Mouse (Mus musculus) liver, adult (tissue): ENCODE measurements at regions not wholly inside any gene's neighbourhood (a gene's known extent, or its start where the extent isn't known, plus 50 kb on each side); places are given as distances from the start of the nearest gene placed in this dataset.

Source experiments
- GATA4 ChIP-seq: IDR thresholded peaks from 2 replicates; pipeline ENCODE4 v1.6.1; 2014; ENCODE audit warnings: mild to moderate bottlenecking, low read length; ENCODE audit not compliant: insufficient replicate concordance

GRCm38 (mm10) chr10:98324591-98324990 lies 589.6 kb upstream of the Atp2b1 start:
- no peak for TF ChIP-seq GATA4

GRCm38 (mm10) chr10:98325720-98326119 lies 588.5 kb upstream of the Atp2b1 start:
- TF ChIP-seq GATA4: no peak

DNA sequence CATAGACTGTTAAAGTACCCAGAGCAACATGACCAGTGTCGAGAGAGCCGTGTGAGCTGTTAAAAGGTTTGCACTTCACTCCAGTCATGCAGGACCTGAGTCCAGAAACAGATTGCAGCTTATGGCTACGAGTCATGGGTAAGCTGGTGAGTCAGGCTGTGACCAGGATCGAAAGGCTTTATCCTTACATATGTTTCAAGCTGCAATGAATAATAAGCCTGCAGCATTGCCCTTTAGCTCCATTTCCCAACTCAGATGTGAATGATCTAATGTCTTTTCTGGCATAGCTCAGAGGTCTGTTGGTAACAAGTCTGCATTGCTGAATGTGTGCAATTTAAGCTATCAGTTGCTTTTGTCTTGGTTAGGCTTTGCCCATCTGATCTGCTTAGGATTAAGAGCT lies 581.5 kb upstream of the Atp2b1 start:
- no peak for TF ChIP-seq GATA4

GRCm38 (mm10) chr10:98333411-98334067 lies 580.7 kb upstream of the Atp2b1 start:
- TF ChIP-seq GATA4: no peak

- TF ChIP-seq GATA4: no peak
These were observed 570.4 kb upstream of the Atp2b1 start for GRCm38 (mm10) chr10:98343827-98344226.

- TF ChIP-seq GATA4: no peak
These were observed 564.7 kb upstream of the Atp2b1 start for GRCm38 (mm10) chr10:98349466-98349865.

DNA sequence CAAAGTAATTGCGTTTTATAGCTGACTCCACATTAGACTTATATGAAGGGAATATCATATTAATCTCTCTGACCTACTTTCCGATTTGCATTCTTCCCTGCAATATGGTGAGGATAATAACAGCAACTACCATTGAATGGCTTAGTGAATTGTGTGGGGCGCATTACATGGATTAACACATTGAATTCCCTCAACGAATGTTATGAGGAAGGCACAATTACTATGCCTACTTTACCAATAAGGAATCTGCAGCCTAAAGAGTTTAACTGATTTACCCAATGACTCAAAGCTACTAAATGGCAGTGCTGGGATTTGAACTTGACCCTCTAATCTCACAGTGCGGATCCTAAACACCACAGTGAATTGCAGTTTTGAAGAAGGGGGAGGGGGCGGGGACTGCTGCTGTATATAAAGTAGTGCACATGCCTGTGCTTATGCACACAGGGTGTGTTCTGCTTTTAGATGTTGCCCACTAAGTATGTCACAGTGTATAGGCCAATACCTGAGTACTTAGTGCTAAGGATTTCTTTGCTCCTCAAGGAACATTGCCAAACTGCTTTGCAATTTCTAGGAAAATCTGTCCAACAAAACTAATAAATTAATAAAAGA lies 563.8 kb upstream of the Atp2b1 start:
- TF ChIP-seq GATA4: no peak

DNA sequence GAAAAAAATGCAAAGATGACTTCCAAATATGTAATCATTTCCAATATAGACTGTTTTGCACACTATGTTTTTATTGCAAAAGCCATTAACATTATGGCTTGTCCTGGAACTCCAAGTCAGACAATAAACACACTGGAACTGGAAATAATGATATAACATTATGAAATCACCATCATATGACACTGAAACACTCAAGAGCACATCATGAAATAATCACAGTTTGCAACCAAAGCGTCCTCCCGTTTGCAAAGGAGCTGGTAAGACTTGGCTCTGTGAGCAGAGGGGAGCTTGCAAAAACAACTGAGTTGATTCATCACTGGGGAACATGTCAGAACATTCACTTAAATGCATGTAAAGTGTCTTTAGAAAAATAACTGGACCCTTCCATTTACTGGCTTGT lies 562.1 kb upstream of the Atp2b1 start:
- TF ChIP-seq GATA4: no peak

- no peak for TF ChIP-seq GATA4
These were observed 559.7 kb upstream of the Atp2b1 start for GRCm38 (mm10) chr10:98354486-98354885.

DNA sequence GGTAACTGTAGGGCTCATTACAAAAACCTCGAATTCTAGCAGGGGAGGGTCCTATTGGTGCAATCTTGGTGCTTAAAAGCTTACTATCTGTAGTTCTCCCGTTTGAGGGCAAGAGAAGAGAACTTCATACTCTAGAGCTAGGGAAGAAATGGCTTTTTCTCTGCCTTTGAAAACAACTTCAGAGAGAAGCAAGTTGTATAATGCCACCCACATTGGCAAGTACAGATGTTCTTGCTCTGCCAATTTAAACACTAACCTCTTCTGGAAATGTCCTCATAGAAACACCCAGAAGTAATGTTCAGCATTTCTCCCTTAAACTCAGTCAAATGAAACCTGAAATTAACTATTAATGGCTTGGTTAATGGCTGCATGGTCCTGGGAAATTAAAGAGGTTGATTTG lies 549.6 kb upstream of the Atp2b1 start:
- no peak for TF ChIP-seq GATA4

DNA sequence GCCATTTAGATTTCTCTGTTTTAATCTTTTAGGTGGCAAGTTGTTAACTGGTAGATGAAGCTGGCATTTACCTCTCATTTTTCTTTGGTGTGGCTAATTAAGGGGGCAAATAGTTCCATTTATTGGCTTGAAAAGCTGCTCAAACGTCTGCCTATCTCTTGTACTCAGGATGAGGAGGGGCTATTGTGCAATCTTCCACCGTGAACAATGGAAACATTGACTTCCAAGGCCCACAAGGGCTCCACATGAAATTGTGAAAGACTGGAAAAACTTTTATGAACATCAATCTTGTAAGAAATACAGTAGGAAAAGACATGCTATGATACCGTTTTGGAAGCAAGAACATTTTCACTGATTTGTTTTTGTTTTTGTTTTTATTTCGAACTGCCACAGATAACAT lies 541.6 kb upstream of the Atp2b1 start:
- no peak for TF ChIP-seq GATA4

DNA sequence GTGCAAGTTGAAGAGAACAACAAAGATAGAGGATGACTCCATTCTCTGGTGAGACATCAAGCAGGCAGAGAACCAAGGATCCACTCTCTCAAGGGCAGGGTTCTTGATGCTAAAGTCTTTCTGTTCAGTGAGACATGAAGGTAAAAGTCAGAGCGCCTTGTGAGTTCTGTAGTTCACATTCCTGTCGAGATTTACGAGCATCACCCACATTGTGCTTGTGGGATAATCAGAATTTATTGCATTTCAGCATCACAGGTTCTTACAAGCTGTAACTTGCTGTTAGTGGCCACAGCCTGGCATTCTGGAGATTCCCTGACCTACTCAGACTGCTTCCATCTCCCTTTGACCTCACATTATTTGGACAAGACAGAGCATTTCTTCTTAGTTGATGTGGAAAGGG lies 540.9 kb upstream of the Atp2b1 start:
- no peak for TF ChIP-seq GATA4

DNA sequence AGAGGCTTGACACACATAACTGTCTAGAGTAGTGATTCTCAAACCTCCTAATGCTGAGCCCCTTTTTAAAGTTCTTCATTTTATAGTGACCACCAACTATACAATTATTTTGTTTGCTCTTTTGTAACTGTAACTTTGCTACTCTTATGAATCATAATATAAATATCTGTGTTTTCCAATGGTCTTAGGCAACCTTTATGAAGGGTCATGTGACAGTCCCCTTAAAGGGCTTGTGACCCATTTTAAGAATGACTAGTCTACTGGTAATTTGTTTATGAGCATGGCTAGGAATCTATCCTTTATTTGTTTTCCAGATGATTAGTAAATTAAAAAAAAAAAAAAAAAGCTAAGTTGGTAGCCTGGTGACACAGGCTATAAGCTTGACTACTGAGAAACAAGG lies 539.5 kb upstream of the Atp2b1 start:
- no peak for TF ChIP-seq GATA4

GRCm38 (mm10) chr10:98388543-98388942 lies 525.7 kb upstream of the Atp2b1 start:
- no peak for TF ChIP-seq GATA4

DNA sequence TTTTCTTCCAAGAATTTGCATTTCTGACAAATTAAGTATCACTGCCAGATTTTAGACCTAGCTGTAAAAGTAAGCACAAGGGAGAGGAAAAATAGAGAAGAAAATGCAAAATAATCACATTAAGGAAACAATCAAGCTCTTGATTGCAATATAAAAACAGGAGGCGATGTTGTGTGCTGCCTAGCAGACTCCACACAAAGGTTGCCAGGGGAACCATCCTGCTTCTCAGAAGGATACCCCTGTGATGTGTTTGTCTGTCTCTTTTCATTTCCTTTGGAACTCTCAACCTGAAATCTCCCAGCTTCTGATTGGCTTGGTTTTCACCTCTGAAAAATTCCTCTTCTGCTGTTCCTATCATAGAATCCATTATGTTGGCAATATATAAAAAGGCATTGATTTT lies 514.3 kb upstream of the Atp2b1 start:
- no peak for TF ChIP-seq GATA4

GRCm38 (mm10) chr10:98417807-98418743 lies 496.1 kb upstream of the Atp2b1 start:
- no peak for TF ChIP-seq GATA4

- no peak for TF ChIP-seq GATA4
These were observed 489.8 kb upstream of the Atp2b1 start for GRCm38 (mm10) chr10:98424450-98424849.

- no peak for TF ChIP-seq GATA4
These were observed 479.2 kb upstream of the Atp2b1 start for GRCm38 (mm10) chr10:98434974-98435373.
